21 mouse cellular contexts compared by ENCODE assay signal in the genomic region with DNA sequence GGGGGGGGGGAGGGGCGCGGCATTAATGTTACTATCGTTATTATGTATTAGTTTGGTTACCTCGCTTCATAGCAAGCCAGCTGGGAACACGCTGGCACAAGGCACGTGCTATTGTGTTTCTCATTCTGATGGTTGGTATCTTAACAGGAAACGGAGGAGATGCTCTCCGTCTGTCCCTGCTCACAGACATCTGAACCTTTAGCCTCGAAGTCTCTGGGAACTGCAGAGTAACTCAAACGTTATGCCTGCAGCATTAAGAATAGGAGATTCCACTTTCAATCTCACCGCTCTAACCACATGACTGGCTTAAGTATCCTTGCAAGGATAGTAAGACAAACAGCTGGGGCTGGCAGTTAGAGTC.
A peak's percentile ranks its signal among the peaks of the same experiment; 100 is the strongest.
DNase-seq lines count a peak whose midpoint lies in the region; ATAC-seq and TF ChIP-seq lines count a peak whose summit lies in the region.
"Had no signal": no experiment of that assay in that cellular context is flagged by ENCODE, and none has a peak within 500 bp of the region (broad histone marks: within the 10 kb centered on the region; RNA-seq: fewer than 3 reads in every experiment).

No protein-coding gene starts in this region.

- H3K9ac ChIP-seq in lung, embryonic 14.5 days: no peak overlapping the region
- H3K9ac ChIP-seq in intestine, embryonic 16.5 days (ENCODE audit: low read depth, low read length): no peak overlapping the region
- H3K9ac ChIP-seq in stomach, embryonic 15.5 days: no peak overlapping the region
- H3K9ac ChIP-seq in forebrain, embryonic 13.5 days: no peak overlapping the region
- H3K9ac ChIP-seq: embryonic facial prominence, embryonic 15.5 days; forebrain, postnatal 0 days; limb, embryonic 15.5 days; neural tube, embryonic 13.5 days had no signal

- DNase-seq in embryo, embryonic 10.5 days (ENCODE audit: low spot score): peak; percentile 11
- no peak for DNase-seq in embryo, embryonic 9.5 days (ENCODE audit: extremely low spot score)
- peak; percentile 16 for DNase-seq in lung, embryonic 14.5 days
- no peak for DNase-seq in lung, postnatal 25 days (ENCODE audit: low spot score)
- no peak for DNase-seq in right cerebral cortex, postnatal 36 days (ENCODE audit: low spot score in 2 of 2)
- DNase-seq: cerebellum, adult 18-20 months; forebrain, postnatal 0 days; kidney, postnatal 14 days; lung, postnatal 36 days; right cerebral cortex, postnatal 25 days; thymus, postnatal 36 days had no signal

- H3K27me3 ChIP-seq in lung, embryonic 14.5 days (ENCODE audit: insufficient read depth, low read length): no peaks in the 10 kb centered on the region
- no peaks in the 10 kb centered on the region for H3K27me3 ChIP-seq in intestine, embryonic 16.5 days (replicated peaks; ENCODE audit: control insufficient read depth, insufficient read depth, low read length)
- H3K27me3 ChIP-seq in stomach, embryonic 15.5 days (replicated peaks): no peaks in the 10 kb centered on the region
- H3K27me3 ChIP-seq in forebrain, embryonic 13.5 days: no peaks in the 10 kb centered on the region
- H3K27me3 ChIP-seq: embryonic facial prominence, embryonic 15.5 days; limb, embryonic 15.5 days; neural tube, embryonic 13.5 days had no signal

- no peaks in the 10 kb centered on the region for H3K36me3 ChIP-seq in lung, embryonic 14.5 days (ENCODE audit: insufficient read depth)
- H3K36me3 ChIP-seq in intestine, embryonic 16.5 days (ENCODE audit: control insufficient read depth, insufficient read depth, low read length): no peaks in the 10 kb centered on the region
- no peaks in the 10 kb centered on the region for H3K36me3 ChIP-seq in stomach, embryonic 15.5 days
- no peaks in the 10 kb centered on the region for H3K36me3 ChIP-seq in forebrain, embryonic 13.5 days (ENCODE audit: poor library complexity, severe bottlenecking)
- H3K36me3 ChIP-seq: embryonic facial prominence, embryonic 15.5 days; heart, embryonic 10.5 days; hindbrain, embryonic 10.5 days; limb, embryonic 15.5 days; midbrain, embryonic 10.5 days; neural tube, embryonic 13.5 days had no signal

- no peak for TF ChIP-seq CTCF in lung, embryonic 14.5 days (IDR thresholded peaks at IDR 0.05; ENCODE audit: low read depth)

- WGBS in lung, embryonic 14.5 days: 44% methylated on average over 11 of the region's 11 CpGs
- 43% methylated on average over 11 of the region's 11 CpGs for WGBS in intestine, embryonic 16.5 days
- 32% methylated on average over 11 of the region's 11 CpGs for WGBS in stomach, embryonic 15.5 days
- 85% methylated on average over 11 of the region's 11 CpGs for WGBS in forebrain, embryonic 13.5 days

- H3K4me1 ChIP-seq in lung, embryonic 14.5 days (ENCODE audit: insufficient read depth): no peaks in the 10 kb centered on the region
- no peaks in the 10 kb centered on the region; the same call in 1 of the 2 replicates for H3K4me1 ChIP-seq in intestine, embryonic 16.5 days (ENCODE audit: control insufficient read depth, insufficient read depth, low read length)
- H3K4me1 ChIP-seq in stomach, embryonic 15.5 days: 0 out of 2 replicates have a peak, but pooled peaks cover 3% of the 10 kb centered on the region
- no peaks in the 10 kb centered on the region for H3K4me1 ChIP-seq in forebrain, embryonic 13.5 days
- H3K4me1 ChIP-seq: embryonic facial prominence, embryonic 15.5 days; heart, embryonic 10.5 days; hindbrain, embryonic 10.5 days; limb, embryonic 15.5 days; midbrain, embryonic 10.5 days; neural tube, embryonic 13.5 days had no signal

- no peak overlapping the region for H3K4me3 ChIP-seq in lung, embryonic 14.5 days (ENCODE audit: low read depth, low read length)
- no peak overlapping the region for H3K4me3 ChIP-seq in intestine, embryonic 16.5 days (ENCODE audit: low read length)
- 0 out of 2 replicates have a peak overlapping the region, but pooled peaks have one; percentile 1 for H3K4me3 ChIP-seq in stomach, embryonic 15.5 days (replicated peaks)
- H3K4me3 ChIP-seq in forebrain, embryonic 13.5 days: no peak overlapping the region
- H3K4me3 ChIP-seq: embryonic facial prominence, embryonic 15.5 days; heart, embryonic 10.5 days; hindbrain, embryonic 10.5 days; limb, embryonic 15.5 days; midbrain, embryonic 10.5 days; neural tube, embryonic 13.5 days had no signal

- no peaks in the 10 kb centered on the region for H3K9me3 ChIP-seq in lung, embryonic 14.5 days (ENCODE audit: low read depth, low read length)
- no peaks in the 10 kb centered on the region for H3K9me3 ChIP-seq in intestine, embryonic 16.5 days (ENCODE audit: control insufficient read depth, low read length)
- H3K9me3 ChIP-seq in stomach, embryonic 15.5 days: no peaks in the 10 kb centered on the region
- H3K9me3 ChIP-seq in forebrain, embryonic 13.5 days (replicated peaks): no peaks in the 10 kb centered on the region
- H3K9me3 ChIP-seq: embryonic facial prominence, embryonic 15.5 days; heart, embryonic 10.5 days; hindbrain, embryonic 10.5 days; limb, embryonic 15.5 days; midbrain, embryonic 10.5 days; neural tube, embryonic 13.5 days had no signal

- ATAC-seq in lung, embryonic 14.5 days (ENCODE audit: insufficient read depth): peak; percentile 33; the same call in 1 of the 2 replicates
- ATAC-seq in intestine, embryonic 16.5 days: 0 out of 2 replicates have a peak, but pooled peaks have one; percentile 44
- 0 out of 2 replicates have a peak, but pooled peaks have one; percentile 35 for ATAC-seq in stomach, embryonic 15.5 days (ENCODE audit: insufficient read depth, low FRiP score, low read depth)
- no peak for ATAC-seq in forebrain, embryonic 13.5 days
- ATAC-seq: forebrain, postnatal 0 days; hindbrain, postnatal 0 days had no signal

- H3K27ac ChIP-seq in lung, embryonic 14.5 days (ENCODE audit: low read depth): no peak overlapping the region
- no peak overlapping the region for H3K27ac ChIP-seq in intestine, embryonic 16.5 days (ENCODE audit: low read length)
- H3K27ac ChIP-seq in stomach, embryonic 15.5 days: no peak overlapping the region
- no peak overlapping the region for H3K27ac ChIP-seq in forebrain, embryonic 13.5 days
- H3K27ac ChIP-seq: embryonic facial prominence, embryonic 15.5 days; heart, embryonic 10.5 days; hindbrain, embryonic 10.5 days; hindbrain, postnatal 0 days; limb, embryonic 15.5 days; midbrain, embryonic 10.5 days; neural tube, embryonic 13.5 days had no signal

- peak overlapping the region; percentile 16; the same call in 1 of the 2 replicates for H3K4me2 ChIP-seq in lung, embryonic 14.5 days
- H3K4me2 ChIP-seq in intestine, embryonic 16.5 days (ENCODE audit: low read depth, low read length): no peak overlapping the region
- 0 out of 2 replicates have a peak overlapping the region, but pooled peaks have one; percentile 19 for H3K4me2 ChIP-seq in stomach, embryonic 15.5 days
- H3K4me2 ChIP-seq in forebrain, embryonic 13.5 days: no peak overlapping the region
- H3K4me2 ChIP-seq: embryonic facial prominence, embryonic 15.5 days; limb, embryonic 15.5 days; neural tube, embryonic 13.5 days had no signal

Comparison
In these comparisons a context has a peak if more than half of its experiments do, and no peak if none do; other contexts are left out.
1. DNase-seq: peak in embryo, embryonic 10.5 days (single experiment) and lung, embryonic 14.5 days (single experiment); none in embryo, embryonic 9.5 days (single experiment), lung, postnatal 25 days (single experiment) and right cerebral cortex, postnatal 36 days (0 of 2).
2. H3K4me2 ChIP-seq: peak in lung, embryonic 14.5 days (single experiment) and stomach, embryonic 15.5 days (single experiment); none in intestine, embryonic 16.5 days (single experiment) and forebrain, embryonic 13.5 days (single experiment).